Mouse (Mus musculus): Measurements from ENCODE around the gene Osbpl8.
"Not testable (repeated sequence)": the region's sequence is repeated elsewhere in the genome, so short reads cannot be mapped to it uniquely, and the experiment has no call there.

The Osbpl8 gene

GRCm38 (mm10) chr10:111164304-111165218 lies at the start of gene Osbpl8:
Gene Osbpl8 (plus strand): TSS chr10:111164752.
- peak; percentile 99 for DNase-seq (ENCODE audit: low spot score)

- DNase-seq (ENCODE audit: low spot score), result no peak
Observed at GRCm38 (mm10) chr10:111117198-111117845, 47.2 kb upstream of the Osbpl8 start.

- no peak for DNase-seq (ENCODE audit: low spot score)
Observed at GRCm38 (mm10) chr10:111118292-111118691, 46.3 kb upstream of the Osbpl8 start.

GRCm38 (mm10) chr10:111118991-111119650 lies 45.4 kb upstream of the Osbpl8 start:
- no peak for DNase-seq (ENCODE audit: low spot score)

- no peak for DNase-seq (ENCODE audit: low spot score)
Observed at GRCm38 (mm10) chr10:111119756-111120155, 44.8 kb upstream of the Osbpl8 start.

GRCm38 (mm10) chr10:111122864-111123398 lies 41.6 kb upstream of the Osbpl8 start:
- no peak for DNase-seq (ENCODE audit: low spot score)

- DNase-seq (ENCODE audit: low spot score), result no peak
Observed at GRCm38 (mm10) chr10:111124175-111124574, 40.4 kb upstream of the Osbpl8 start.

GRCm38 (mm10) chr10:111124767-111125315 lies 39.7 kb upstream of the Osbpl8 start:
- DNase-seq (ENCODE audit: low spot score), result no peak

GRCm38 (mm10) chr10:111127388-111127787 lies 37.2 kb upstream of the Osbpl8 start:
- no peak for DNase-seq (ENCODE audit: low spot score)

- DNase-seq (ENCODE audit: low spot score), result no peak
Observed at GRCm38 (mm10) chr10:111128493-111128892, 36.1 kb upstream of the Osbpl8 start.

- DNase-seq (ENCODE audit: low spot score), result no peak
Observed at GRCm38 (mm10) chr10:111129867-111130620, 34.5 kb upstream of the Osbpl8 start.

GRCm38 (mm10) chr10:111130872-111131271 lies 33.7 kb upstream of the Osbpl8 start:
- DNase-seq (ENCODE audit: low spot score), result no peak

- DNase-seq (ENCODE audit: low spot score), result no peak
Observed at GRCm38 (mm10) chr10:111133271-111133670, 31.3 kb upstream of the Osbpl8 start.

GRCm38 (mm10) chr10:111133936-111134335 lies 30.6 kb upstream of the Osbpl8 start:
- DNase-seq (ENCODE audit: low spot score), result no peak

GRCm38 (mm10) chr10:111134412-111134957 lies 30.1 kb upstream of the Osbpl8 start:
- no peak for DNase-seq (ENCODE audit: low spot score)

- not testable (repeated sequence) for DNase-seq (ENCODE audit: low spot score)
Observed at GRCm38 (mm10) chr10:111136306-111136705, 28.2 kb upstream of the Osbpl8 start.

- no peak for DNase-seq (ENCODE audit: low spot score)
Observed at GRCm38 (mm10) chr10:111137905-111138304, 26.6 kb upstream of the Osbpl8 start.

GRCm38 (mm10) chr10:111139170-111139569 lies 25.4 kb upstream of the Osbpl8 start:
- no peak for DNase-seq (ENCODE audit: low spot score)

GRCm38 (mm10) chr10:111139881-111140280 lies 24.7 kb upstream of the Osbpl8 start:
- DNase-seq (ENCODE audit: low spot score), result no peak

- no peak for DNase-seq (ENCODE audit: low spot score)
Observed at GRCm38 (mm10) chr10:111144371-111144959, 20.1 kb upstream of the Osbpl8 start.

- no peak for DNase-seq (ENCODE audit: low spot score)
Observed at GRCm38 (mm10) chr10:111149761-111150160, 14.8 kb upstream of the Osbpl8 start.

Data from urinary bladder, postnatal 14 days (tissue).